Mouse (Mus musculus) urinary bladder, postnatal 25 days (tissue): ENCODE measurements around the gene Slc47a2.
"Not testable (repeated sequence)": the region's sequence is repeated elsewhere in the genome, so short reads cannot be mapped to it uniquely, and the experiment has no call there.

Experiments
- DNase-seq: peaks from one replicate; pipeline ENCODE4 v3.0.0; 2022; ENCODE audit warnings: low spot score

Gene Slc47a2

GRCm38 (mm10) chr11:61341971-61342370, 689 bp downstream of the Slc47a2 start:
- DNase-seq, result no peak

- no peak for DNase-seq
These were observed 1.4 kb downstream of the Slc47a2 start for GRCm38 (mm10) chr11:61341233-61341632.

GRCm38 (mm10) chr11:61340374-61340773, 2.3 kb downstream of the Slc47a2 start:
- DNase-seq, result no peak

GRCm38 (mm10) chr11:61337586-61337985, 5.1 kb downstream of the Slc47a2 start:
- no peak for DNase-seq

- no peak for DNase-seq
These were observed 21.6 kb downstream of the Slc47a2 start for GRCm38 (mm10) chr11:61320904-61321687.

- no peak for DNase-seq
These were observed 22.6 kb downstream of the Slc47a2 start for GRCm38 (mm10) chr11:61319923-61320567.

- no peak for DNase-seq
These were observed 23.3 kb downstream of the Slc47a2 start for GRCm38 (mm10) chr11:61319233-61319922.

- no peak for DNase-seq
These were observed 25.8 kb downstream of the Slc47a2 start for GRCm38 (mm10) chr11:61316864-61317263.

- no peak for DNase-seq
These were observed 32.3 kb downstream of the Slc47a2 start for GRCm38 (mm10) chr11:61310321-61310720.

- no peak for DNase-seq
These were observed 32.8 kb downstream of the Slc47a2 start for GRCm38 (mm10) chr11:61309831-61310230.

GRCm38 (mm10) chr11:61307795-61308194, 34.9 kb downstream of the Slc47a2 start:
- no peak for DNase-seq

GRCm38 (mm10) chr11:61305377-61305776, 37.3 kb downstream of the Slc47a2 start:
- no peak for DNase-seq

GRCm38 (mm10) chr11:61304535-61304934, 38.1 kb downstream of the Slc47a2 start:
- DNase-seq, result not testable (repeated sequence)

GRCm38 (mm10) chr11:61300716-61301392, 41.8 kb downstream of the Slc47a2 start:
- no peak for DNase-seq

- no peak for DNase-seq
These were observed 42.5 kb downstream of the Slc47a2 start for GRCm38 (mm10) chr11:61300205-61300604.

GRCm38 (mm10) chr11:61297901-61298300, 44.8 kb downstream of the Slc47a2 start:
- no peak for DNase-seq

- DNase-seq, result no peak
These were observed 45.3 kb downstream of the Slc47a2 start for GRCm38 (mm10) chr11:61297326-61297725.

- no peak for DNase-seq
These were observed 46.1 kb downstream of the Slc47a2 start for GRCm38 (mm10) chr11:61296556-61296955.

GRCm38 (mm10) chr11:61295556-61295955, 47.1 kb downstream of the Slc47a2 start:
- no peak for DNase-seq

- DNase-seq, result no peak
These were observed 48.2 kb downstream of the Slc47a2 start for GRCm38 (mm10) chr11:61294431-61294830.

GRCm38 (mm10) chr11:61293251-61293650, 49.4 kb downstream of the Slc47a2 start:
- DNase-seq, result no peak

GRCm38 (mm10) chr11:61284323-61284722, 58.3 kb downstream of the Slc47a2 start:
- DNase-seq, result no peak
